Mouse (Mus musculus) embryo, embryonic 10.5 days (tissue): ENCODE measurements around the gene Ifngr2.

ENCODE experiments used
- DNase-seq: peaks from one replicate; pipeline ENCODE4 v3.0.0-alpha.2; 2015; ENCODE audit warnings: low spot score

Ifngr2 gene

GRCm38 (mm10) chr16:91609501-91610245 lies 62.8 kb downstream of the Ifngr2 start:
- no peak for DNase-seq

DNA sequence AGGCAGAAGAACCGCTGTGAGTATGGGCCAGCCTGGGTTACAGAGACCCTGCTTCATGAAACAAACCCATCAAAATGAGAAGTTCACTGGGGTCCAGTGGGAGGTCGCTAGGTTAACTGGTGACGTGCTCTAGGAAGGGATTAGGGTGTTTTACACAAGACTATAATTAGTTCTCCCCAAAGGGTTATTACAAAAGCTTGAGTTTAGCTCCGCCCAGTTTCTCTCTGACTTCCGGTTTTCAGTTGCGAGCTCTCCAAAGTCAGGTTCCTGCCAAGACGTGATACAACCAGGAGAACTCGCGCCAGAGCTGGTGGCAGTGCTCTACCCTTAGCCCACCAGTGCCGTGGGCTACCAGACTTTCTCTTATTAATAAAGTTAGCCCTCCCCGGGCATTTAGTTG lies 64.4 kb downstream of the Ifngr2 start:
- no peak for DNase-seq

GRCm38 (mm10) chr16:91612525-91612924 lies 65.7 kb downstream of the Ifngr2 start:
- DNase-seq, result no peak

GRCm38 (mm10) chr16:91614552-91614951 lies 67.7 kb downstream of the Ifngr2 start:
- no peak for DNase-seq
